Mouse (Mus musculus): ENCODE results near the gene Lfng.

Lfng gene

GRCm38 (mm10) chr5:140589082-140589774, 17.9 kb upstream of the Lfng start:
- no peak for DNase-seq (ENCODE audit: low spot score in 2 of 2)

- no peak for DNase-seq (ENCODE audit: low spot score in 2 of 2)
Measured at GRCm38 (mm10) chr5:140594846-140595245, 12.3 kb upstream of the Lfng start.

GRCm38 (mm10) chr5:140596426-140596825, 10.7 kb upstream of the Lfng start:
- DNase-seq (ENCODE audit: low spot score in 2 of 2), result peak in 1 of 2 experiments; percentile 56

GRCm38 (mm10) chr5:140596927-140597588, 10.1 kb upstream of the Lfng start:
- DNase-seq (ENCODE audit: low spot score in 2 of 2), result peak; percentile 73 to 76

GRCm38 (mm10) chr5:140597787-140598186, 9.3 kb upstream of the Lfng start:
- peak in 1 of 2 experiments; percentile 37 for DNase-seq (ENCODE audit: low spot score in 2 of 2)

GRCm38 (mm10) chr5:140599939-140600338, 7.2 kb upstream of the Lfng start:
- DNase-seq (ENCODE audit: low spot score in 2 of 2), result peak in 1 of 2 experiments; percentile 5

GRCm38 (mm10) chr5:140601712-140602111, 5.4 kb upstream of the Lfng start:
- DNase-seq (ENCODE audit: low spot score in 2 of 2), result no peak

GRCm38 (mm10) chr5:140602540-140602939, 4.6 kb upstream of the Lfng start:
- no peak for DNase-seq (ENCODE audit: low spot score in 2 of 2)

- no peak for DNase-seq (ENCODE audit: low spot score in 2 of 2)
Measured at GRCm38 (mm10) chr5:140604386-140604785, 2.7 kb upstream of the Lfng start.

GRCm38 (mm10) chr5:140605228-140605627, 1.9 kb upstream of the Lfng start:
- peak in 1 of 2 experiments; percentile 19 for DNase-seq (ENCODE audit: low spot score in 2 of 2)

- peak in 1 of 2 experiments; percentile 33 for DNase-seq (ENCODE audit: low spot score in 2 of 2)
Measured at GRCm38 (mm10) chr5:140606386-140606785, 734 bp upstream of the Lfng start.

- peak in 1 of 2 experiments; percentile 59 for DNase-seq (ENCODE audit: low spot score in 2 of 2)
Measured at GRCm38 (mm10) chr5:140607836-140608633, 915 bp downstream of the Lfng start.

GRCm38 (mm10) chr5:140608634-140609015, 1.5 kb downstream of the Lfng start:
- peak; percentile 47 to 50 for DNase-seq (ENCODE audit: low spot score in 2 of 2)

- peak; percentile 47 to 54 for DNase-seq (ENCODE audit: low spot score in 2 of 2)
Measured at GRCm38 (mm10) chr5:140609511-140610272, 2.6 kb downstream of the Lfng start.

- peak; percentile 45 to 50 for DNase-seq (ENCODE audit: low spot score in 2 of 2)
Measured at GRCm38 (mm10) chr5:140610273-140611011, 3.3 kb downstream of the Lfng start.

- DNase-seq (ENCODE audit: low spot score in 2 of 2), result peak; percentile 53
Measured at GRCm38 (mm10) chr5:140611021-140611583, 4.0 kb downstream of the Lfng start.

GRCm38 (mm10) chr5:140611611-140612185, 4.6 kb downstream of the Lfng start:
- peak in 1 of 2 experiments; percentile 19 for DNase-seq (ENCODE audit: low spot score in 2 of 2)

- peak in 1 of 2 experiments; percentile 25 for DNase-seq (ENCODE audit: low spot score in 2 of 2)
Measured at GRCm38 (mm10) chr5:140612191-140612590, 5.1 kb downstream of the Lfng start.

GRCm38 (mm10) chr5:140614141-140614540, 7.0 kb downstream of the Lfng start:
- no peak for DNase-seq (ENCODE audit: low spot score in 2 of 2)

- no peak for DNase-seq (ENCODE audit: low spot score in 2 of 2)
Measured at GRCm38 (mm10) chr5:140614837-140615236, 7.7 kb downstream of the Lfng start.
